8 mouse cellular contexts compared by ENCODE assay signal in genomic region chr2:173186047-173186943, GRCm38 (mm10). TPM values are rescaled to one million over a fixed set of nuclear protein-coding genes. Genes with fewer than 3 reads are reported as not detected.
DNase-seq lines count a peak whose midpoint lies in the region; ATAC-seq and TF ChIP-seq lines count a peak whose summit lies in the region.

No protein-coding gene starts in this region.

- H3K9ac ChIP-seq in embryonic facial prominence, embryonic 14.5 days (ENCODE audit: low read depth, low read length) = no peak overlapping the region
- H3K9ac ChIP-seq in limb, embryonic 14.5 days (ENCODE audit: low read depth, low read length, severe bottlenecking) = no peak overlapping the region
- no peak overlapping the region for H3K9ac ChIP-seq in midbrain, embryonic 16.5 days (ENCODE audit: low read depth, low read length)

- peak; percentile 98 for TF ChIP-seq CTCF in bone marrow, adult 2 months (IDR thresholded peaks at IDR 0.05; ENCODE audit: control insufficient read depth, insufficient read depth, low read length)
- peak; percentile 97 for TF ChIP-seq CTCF in spleen, adult 2 months (IDR thresholded peaks at IDR 0.05; ENCODE audit: extremely low read depth, insufficient read depth, insufficient read length, insufficient replicate concordance)

- H3K27me3 ChIP-seq in embryonic facial prominence, embryonic 14.5 days (replicated peaks; ENCODE audit: control insufficient read depth, insufficient read depth, low read length) = no peaks in the 10 kb centered on the region
- H3K27me3 ChIP-seq in heart, embryonic 10.5 days (ENCODE audit: insufficient read depth, poor library complexity, severe bottlenecking) = peaks cover 54% of the 10 kb centered on the region
- H3K27me3 ChIP-seq in limb, embryonic 14.5 days (ENCODE audit: control insufficient read depth, insufficient read depth, low read length) = no peaks in the 10 kb centered on the region
- no peaks in the 10 kb centered on the region for H3K27me3 ChIP-seq in midbrain, embryonic 16.5 days (ENCODE audit: control insufficient read depth, insufficient read depth, low read depth, low read length)
- H3K27me3 ChIP-seq in spleen, adult 2 months (ENCODE audit: control insufficient read depth, insufficient read depth, low read length) = no peaks in the 10 kb centered on the region

- peak; percentile 78; the same call in 1 of the 2 replicates for ATAC-seq in embryonic facial prominence, embryonic 14.5 days (ENCODE audit: low read depth)
- ATAC-seq in limb, embryonic 14.5 days (ENCODE audit: low FRiP score, low read depth) = peak; percentile 65; the same call in 1 of the 2 replicates
- peak; percentile 75 for ATAC-seq in midbrain, embryonic 16.5 days

- peak; percentile 67 for DNase-seq in A20 (ENCODE audit: low read depth, low spot score)
- peak; percentile 82 for DNase-seq in embryonic facial prominence, embryonic 14.5 days (ENCODE audit: low spot score)
- DNase-seq in heart, embryonic 10.5 days (ENCODE audit: low spot score) = peak; percentile 92
- peak; percentile 71 to 86 for DNase-seq in kidney, adult 8-10 months
- peak; percentile 70 for DNase-seq in limb, embryonic 14.5 days (ENCODE audit: low spot score)
- peak in 1 of 2 experiments; percentile 75 for DNase-seq in spleen, adult 2 months (ENCODE audit: low read depth in 1 of 2, low spot score in 2 of 2)

- no peaks in the 10 kb centered on the region for H3K4me1 ChIP-seq in bone marrow, adult 2 months (ENCODE audit: control insufficient read depth, insufficient read depth, low read length)
- H3K4me1 ChIP-seq in embryonic facial prominence, embryonic 14.5 days (ENCODE audit: control insufficient read depth, insufficient read depth, low read length) = no peaks in the 10 kb centered on the region
- peaks cover 6% of the 10 kb centered on the region for H3K4me1 ChIP-seq in heart, embryonic 10.5 days
- 0 out of 2 replicates have a peak, but pooled peaks cover under 1% of the 10 kb centered on the region for H3K4me1 ChIP-seq in limb, embryonic 14.5 days (ENCODE audit: control insufficient read depth, insufficient read depth, low read length)
- H3K4me1 ChIP-seq in midbrain, embryonic 16.5 days (ENCODE audit: control insufficient read depth, insufficient read depth, low read length) = no peaks in the 10 kb centered on the region
- no peaks in the 10 kb centered on the region for H3K4me1 ChIP-seq in spleen, adult 2 months (ENCODE audit: control insufficient read depth, insufficient read depth, insufficient read length)

- WGBS in bone marrow, adult 2 months = 17% methylated on average over 26 of the region's 26 CpGs
- WGBS in embryonic facial prominence, embryonic 14.5 days = 38% methylated on average over 21 of the region's 26 CpGs
- WGBS in heart, embryonic 10.5 days = 29% methylated on average over 26 of the region's 26 CpGs
- WGBS in limb, embryonic 14.5 days = 30% methylated on average over 26 of the region's 26 CpGs
- 29% methylated on average over 26 of the region's 26 CpGs for WGBS in midbrain, embryonic 16.5 days
- 27% methylated on average over 26 of the region's 26 CpGs for WGBS in spleen, adult 2 months

- peak; percentile 19; the same call in 1 of the 2 replicates for TF ChIP-seq POLR2A in bone marrow, adult 2 months (IDR thresholded peaks at IDR 0.05; ENCODE audit: borderline replicate concordance, control insufficient read depth, low read depth, low read length)
- no peak for TF ChIP-seq POLR2A in limb, embryonic 14.5 days (IDR thresholded peaks at IDR 0.05; ENCODE audit: borderline replicate concordance, extremely low read depth, insufficient read depth, insufficient read length)
- no peak for TF ChIP-seq POLR2A in spleen, adult 2 months (IDR thresholded peaks at IDR 0.05; ENCODE audit: low read depth, low read length)

- H3K27ac ChIP-seq in bone marrow, adult 2 months (ENCODE audit: control insufficient read depth, insufficient read depth, low read depth, low read length, poor library complexity) = no peak overlapping the region
- no peak overlapping the region for H3K27ac ChIP-seq in embryonic facial prominence, embryonic 14.5 days (replicated peaks; ENCODE audit: low read depth, low read length)
- H3K27ac ChIP-seq in heart, embryonic 10.5 days = no peak overlapping the region
- H3K27ac ChIP-seq in limb, embryonic 14.5 days (replicated peaks; ENCODE audit: low read depth, low read length) = no peak overlapping the region
- H3K27ac ChIP-seq in midbrain, embryonic 16.5 days (ENCODE audit: low read length) = no peak overlapping the region
- H3K27ac ChIP-seq in spleen, adult 2 months (ENCODE audit: insufficient read depth, low read length) = no peak overlapping the region

- no peaks in the 10 kb centered on the region for H3K9me3 ChIP-seq in embryonic facial prominence, embryonic 14.5 days (ENCODE audit: control insufficient read depth, low read length)
- no peaks in the 10 kb centered on the region for H3K9me3 ChIP-seq in heart, embryonic 10.5 days
- no peaks in the 10 kb centered on the region for H3K9me3 ChIP-seq in limb, embryonic 14.5 days (ENCODE audit: control insufficient read depth, low read length)
- H3K9me3 ChIP-seq in midbrain, embryonic 16.5 days (replicated peaks; ENCODE audit: control insufficient read depth, low read length, poor library complexity, severe bottlenecking) = no peaks in the 10 kb centered on the region

- no peak overlapping the region for H3K4me3 ChIP-seq in bone marrow, adult 2 months (replicated peaks; ENCODE audit: control insufficient read depth, low read depth, low read length)
- no peak overlapping the region for H3K4me3 ChIP-seq in embryonic facial prominence, embryonic 14.5 days (ENCODE audit: low read depth, low read length)
- H3K4me3 ChIP-seq in heart, embryonic 10.5 days = no peak overlapping the region
- no peak overlapping the region for H3K4me3 ChIP-seq in limb, embryonic 14.5 days (replicated peaks; ENCODE audit: low read length)
- no peak overlapping the region for H3K4me3 ChIP-seq in midbrain, embryonic 16.5 days (ENCODE audit: low read depth, low read length)
- no peak overlapping the region for H3K4me3 ChIP-seq in spleen, adult 2 months (ENCODE audit: extremely low read depth, insufficient read depth, insufficient read length)

- no peaks in the 10 kb centered on the region for H3K36me3 ChIP-seq in embryonic facial prominence, embryonic 14.5 days (ENCODE audit: control insufficient read depth, insufficient read depth, low read length)
- H3K36me3 ChIP-seq in heart, embryonic 10.5 days = no peaks in the 10 kb centered on the region
- no peaks in the 10 kb centered on the region for H3K36me3 ChIP-seq in limb, embryonic 14.5 days (ENCODE audit: control insufficient read depth, insufficient read depth, low read length)
- no peaks in the 10 kb centered on the region for H3K36me3 ChIP-seq in midbrain, embryonic 16.5 days (ENCODE audit: control insufficient read depth, insufficient read depth, low read length)
- H3K36me3 ChIP-seq in spleen, adult 2 months (ENCODE audit: control insufficient read depth, insufficient read depth, low read length) = no peaks in the 10 kb centered on the region

- H3K4me2 ChIP-seq in embryonic facial prominence, embryonic 14.5 days (ENCODE audit: low read depth, low read length) = no peak overlapping the region
- no peak overlapping the region for H3K4me2 ChIP-seq in limb, embryonic 14.5 days (replicated peaks; ENCODE audit: low read depth, low read length, severe bottlenecking)
- no peak overlapping the region for H3K4me2 ChIP-seq in midbrain, embryonic 16.5 days (ENCODE audit: low read length)

RNA-seq across cellular contexts. Expression of gene Zbp1, which starts 32.4 kb away (rescaled TPM):
- polyA plus RNA-seq in bone marrow, adult 2 months (2011; ENCODE audit: insufficient read depth, insufficient read length, low replicate concordance, missing spikeins) = 8.1 and 9.1 TPM in 2 replicates
- 0.54 and 1.4 TPM in 2 replicates for polyA plus RNA-seq in embryonic facial prominence, embryonic 14.5 days (2014; fragmentation: Nextera tagmentation; extraction: Ambion mirVana)
- not detected in 2 replicates for polyA plus RNA-seq in heart, embryonic 10.5 days (2016; fragmentation: Nextera tagmentation; extraction: Ambion mirVana)
- 0.60 and 0.69 TPM in 2 replicates for polyA plus RNA-seq in limb, embryonic 14.5 days (2012; rRNA removed)
- polyA plus RNA-seq in limb, embryonic 14.5 days (2014; fragmentation: Nextera tagmentation; extraction: Ambion mirVana) = 0.33 and 0.65 TPM in 2 replicates
- 0.30 TPM in 1 of 2 replicates, not detected in the other for polyA plus RNA-seq in midbrain, embryonic 16.5 days (2015; fragmentation: Nextera tagmentation; extraction: Ambion mirVana)
- 19.6 and 26.8 TPM in 2 replicates for polyA plus RNA-seq in spleen, adult 2 months (2012; rRNA removed)

RNA-seq across cellular contexts. Expression of gene Pck1, which starts 33.4 kb away (rescaled TPM):
- 4.9 and 16.4 TPM in 2 replicates for polyA plus RNA-seq in bone marrow, adult 2 months (2011; ENCODE audit: insufficient read depth, insufficient read length, low replicate concordance, missing spikeins)
- polyA plus RNA-seq in embryonic facial prominence, embryonic 14.5 days (2014; fragmentation: Nextera tagmentation; extraction: Ambion mirVana) = 0.09 and 0.13 TPM in 2 replicates
- polyA plus RNA-seq in heart, embryonic 10.5 days (2016; fragmentation: Nextera tagmentation; extraction: Ambion mirVana) = not detected in 2 replicates
- polyA plus RNA-seq in limb, embryonic 14.5 days (2012; rRNA removed) = 0.03 and 0.04 TPM in 2 replicates
- not detected in 2 replicates for polyA plus RNA-seq in limb, embryonic 14.5 days (2014; fragmentation: Nextera tagmentation; extraction: Ambion mirVana)
- polyA plus RNA-seq in midbrain, embryonic 16.5 days (2015; fragmentation: Nextera tagmentation; extraction: Ambion mirVana) = not detected in 2 replicates
- 0.28 and 0.76 TPM in 2 replicates for polyA plus RNA-seq in spleen, adult 2 months (2012; rRNA removed)
